Mouse (Mus musculus) v-Abl transformed pro-B cells (cell line): ENCODE results near the gene Rnf32.

Source experiments
- in situ Hi-C, 2 experiments: fragments of 400-800 bp; cut with MboI; formaldehyde crosslinking; loops; one replicate each; pipeline ENCODE4 v1.15.1; 2025; ENCODE audit not compliant: unreplicated experiment in 2 of 2

The Rnf32 gene

DNA sequence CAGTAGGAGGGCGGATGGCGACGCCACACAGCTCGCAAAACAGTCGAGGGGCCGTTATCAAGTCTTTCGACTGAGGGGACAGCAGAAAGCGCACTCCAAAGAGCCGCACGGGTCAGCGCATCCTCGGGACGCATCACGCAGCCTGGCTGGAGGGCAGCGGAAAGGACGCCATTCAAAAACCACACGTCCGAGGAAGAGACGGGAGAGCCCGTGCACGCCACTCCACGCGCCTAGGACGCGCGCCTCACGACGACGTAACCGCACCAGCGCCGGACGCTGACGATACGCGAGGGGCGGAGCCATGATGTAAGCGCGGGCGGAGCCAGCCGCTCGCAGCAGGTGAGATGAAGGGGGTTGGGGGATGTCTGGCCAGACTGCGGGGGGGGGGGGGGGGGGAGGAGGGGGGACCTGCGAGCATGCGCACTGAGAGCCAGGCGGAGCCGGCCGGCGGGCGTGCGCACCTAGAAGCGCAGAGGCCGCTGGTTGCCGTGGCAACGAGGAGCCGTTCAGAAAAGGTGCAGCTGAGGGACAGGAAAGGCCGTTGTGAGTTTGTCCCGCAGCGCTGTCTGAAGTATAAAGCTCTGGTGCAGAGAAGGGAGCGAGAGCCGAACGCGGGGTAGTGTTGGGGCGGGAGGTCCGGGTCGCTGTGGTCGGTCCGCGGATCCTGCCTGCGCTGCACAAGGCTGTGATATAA lies at the start of gene Rnf32:
Gene Rnf32, plus strand, starts transcription at position 423 of the 694 bp plus-strand sequence.
- in situ Hi-C loops: no loop called here

DNA sequence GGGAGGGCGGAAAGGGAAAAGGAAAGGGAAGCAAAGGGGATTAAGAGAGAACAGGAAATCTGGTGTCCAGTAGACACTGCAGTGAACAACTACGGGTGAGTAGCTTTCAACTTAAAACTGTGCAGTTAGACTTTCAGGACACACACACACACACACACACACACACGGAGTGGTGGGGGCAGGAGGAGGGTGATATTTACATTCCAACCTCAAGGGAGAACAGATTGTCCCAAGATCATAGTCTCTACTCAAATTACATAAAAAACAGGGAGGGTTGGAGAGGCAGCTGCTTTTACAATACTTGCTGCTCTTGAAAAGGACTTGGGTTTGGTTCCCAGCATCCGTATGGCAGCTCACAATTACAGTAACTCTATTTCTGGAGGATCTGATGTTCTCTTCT lies 45.6 kb upstream of the Rnf32 start:
- in situ Hi-C loops: no loop called here

DNA sequence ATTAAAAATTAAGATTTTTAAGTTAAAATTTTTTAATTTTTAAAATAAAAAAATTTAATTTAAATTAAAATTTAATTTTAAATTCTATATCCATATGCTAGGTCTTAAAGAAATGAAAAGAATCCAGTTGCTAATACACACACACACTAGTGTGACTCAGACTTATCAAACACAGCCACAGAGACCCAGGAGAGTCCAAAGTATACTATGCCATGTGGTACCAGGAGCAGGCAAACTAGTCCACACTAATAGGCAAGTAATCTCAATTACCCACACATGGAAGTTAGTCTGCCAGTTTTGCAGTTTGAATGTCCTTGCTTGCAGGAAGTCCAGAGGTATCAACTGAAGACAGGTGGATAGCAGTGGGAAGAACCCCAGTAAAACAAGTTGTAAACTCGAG lies 35.9 kb upstream of the Rnf32 start:
- in situ Hi-C loops: no loop called here

DNA sequence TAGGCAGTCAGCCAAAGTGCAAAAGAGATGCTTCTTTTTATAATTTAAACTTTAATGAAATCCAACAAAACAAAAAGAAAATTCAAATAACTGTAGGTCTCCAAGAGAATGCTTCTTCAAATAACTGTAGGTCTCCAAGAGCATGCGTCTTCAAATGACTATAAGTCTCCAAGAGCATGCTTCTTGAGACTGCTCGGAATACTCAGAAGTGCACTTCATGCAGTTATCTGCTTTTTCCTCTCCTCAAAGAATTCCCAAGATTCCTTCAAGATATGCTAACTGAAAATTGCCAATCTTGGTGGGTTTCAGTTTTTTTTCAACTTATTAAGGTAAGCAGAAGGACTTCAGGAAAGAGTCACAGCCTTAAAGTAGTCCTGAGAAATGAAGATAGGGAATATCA lies 28.8 kb upstream of the Rnf32 start:
- in situ Hi-C loops: no loop called here

DNA sequence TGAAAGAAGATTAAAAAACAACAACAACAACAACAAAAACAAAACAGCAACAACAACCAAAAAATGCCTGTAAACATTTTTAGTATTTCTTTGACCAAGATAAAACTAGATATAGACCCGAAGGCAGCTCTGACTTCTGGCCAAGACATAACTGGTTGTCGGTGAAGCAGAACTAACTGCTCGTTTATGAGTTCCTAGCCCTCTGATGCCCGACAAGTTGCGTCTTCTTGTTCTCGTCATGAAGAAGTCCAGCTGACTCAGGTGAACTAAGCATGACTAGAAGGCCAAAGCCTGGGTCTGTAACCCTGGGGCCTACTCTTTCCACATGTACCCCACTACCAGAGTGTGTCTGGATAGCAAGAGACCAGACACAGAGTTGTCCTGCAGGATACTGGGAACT lies 25.6 kb upstream of the Rnf32 start:
- in situ Hi-C loops: no loop called here

DNA sequence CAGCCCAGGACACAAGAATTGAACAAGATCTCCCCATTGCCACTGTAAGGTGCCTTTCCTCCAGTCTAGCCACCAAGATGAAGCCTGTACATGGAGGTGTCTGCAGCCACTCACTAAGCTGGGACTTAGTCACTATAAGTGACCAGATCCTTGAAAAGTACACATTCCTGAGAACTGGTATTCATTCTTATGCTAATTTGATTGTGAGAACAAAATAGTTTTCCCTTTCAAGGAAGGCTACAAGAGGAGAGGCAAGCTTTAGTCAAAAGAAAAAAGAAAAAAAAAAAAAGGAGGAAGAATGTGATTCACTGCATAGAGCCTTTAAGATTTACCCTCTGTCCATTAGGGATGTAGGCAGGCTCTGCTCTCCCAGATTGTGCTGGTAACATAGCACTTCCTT lies 24.6 kb upstream of the Rnf32 start:
- in situ Hi-C loops: no loop called here

DNA sequence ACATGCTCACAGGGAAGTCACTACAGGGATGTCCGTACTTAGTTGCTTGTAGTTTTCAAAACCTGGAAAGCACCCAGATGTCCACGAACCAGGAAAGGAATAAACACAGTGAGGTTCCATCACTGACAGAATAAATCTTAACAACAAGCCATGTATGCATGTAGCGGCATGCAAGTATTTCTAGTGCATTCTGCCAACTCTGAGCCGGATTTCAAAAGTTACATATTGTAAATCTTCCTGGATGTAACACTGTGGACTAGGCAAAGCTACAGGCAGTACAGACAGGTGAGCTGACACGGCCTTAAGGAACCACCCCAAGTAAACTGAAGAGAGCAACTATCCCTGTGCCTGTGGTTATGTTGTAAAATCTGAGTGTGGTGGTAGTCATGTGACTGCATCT lies 9.0 kb upstream of the Rnf32 start:
- in situ Hi-C loops: no loop called here

DNA sequence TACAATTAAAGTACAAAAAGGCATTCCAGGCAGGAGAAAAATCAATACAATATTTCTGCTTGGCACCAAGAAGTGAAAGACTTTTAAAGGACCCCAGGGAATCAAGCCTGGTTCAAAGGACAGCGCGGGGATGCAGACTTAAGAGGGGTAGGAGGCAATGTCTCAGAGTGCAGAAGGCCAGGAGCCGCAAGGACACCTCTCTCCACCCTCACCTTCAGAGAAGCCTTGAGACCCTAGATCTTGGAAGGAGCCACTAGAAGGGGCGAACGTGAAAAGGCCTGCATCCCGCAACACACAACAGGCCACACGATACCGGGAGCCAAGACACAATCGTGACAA lies 592 bp upstream of the Rnf32 start:
- in situ Hi-C loops: no loop called here

DNA sequence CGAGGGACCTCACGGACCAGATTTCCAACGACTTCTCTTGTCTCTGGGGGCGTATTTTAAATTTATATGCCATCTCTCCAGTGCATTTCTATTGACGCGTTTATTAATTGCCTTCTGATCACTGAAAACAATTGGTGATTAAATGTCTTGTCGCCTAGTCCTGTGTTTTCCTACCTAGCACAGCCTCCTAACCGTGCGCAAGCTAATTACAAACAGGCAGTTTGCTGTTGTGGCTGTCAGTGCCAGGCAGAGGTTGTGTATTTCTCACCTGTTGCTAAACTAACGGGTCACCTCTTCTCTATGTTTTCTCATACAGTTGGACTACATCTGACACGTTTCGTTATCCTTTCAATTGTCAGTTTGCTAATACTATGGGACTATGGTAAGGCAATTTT lies 469 bp downstream of the Rnf32 start:
- in situ Hi-C loops: no loop called here

DNA sequence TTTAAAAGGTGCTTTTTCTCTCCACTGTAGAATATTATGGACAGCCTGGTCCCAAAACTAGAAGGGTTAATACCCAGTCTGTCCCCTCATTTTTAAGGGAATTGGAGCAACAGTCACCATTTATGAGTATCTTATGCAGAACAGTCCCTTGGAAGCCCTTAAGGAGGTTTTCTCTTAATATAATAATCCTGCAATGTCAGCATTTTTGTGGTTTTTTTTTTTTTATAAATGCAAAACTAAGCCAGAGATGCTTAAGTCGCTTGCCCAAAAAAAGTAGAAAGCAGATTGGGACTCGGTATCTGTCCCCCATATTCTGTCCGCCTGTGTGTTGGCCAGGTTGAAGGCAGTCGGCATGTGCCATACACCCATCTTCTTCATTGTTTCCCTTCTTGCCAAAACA lies 1.4 kb downstream of the Rnf32 start:
- in situ Hi-C loops: no loop called here

DNA sequence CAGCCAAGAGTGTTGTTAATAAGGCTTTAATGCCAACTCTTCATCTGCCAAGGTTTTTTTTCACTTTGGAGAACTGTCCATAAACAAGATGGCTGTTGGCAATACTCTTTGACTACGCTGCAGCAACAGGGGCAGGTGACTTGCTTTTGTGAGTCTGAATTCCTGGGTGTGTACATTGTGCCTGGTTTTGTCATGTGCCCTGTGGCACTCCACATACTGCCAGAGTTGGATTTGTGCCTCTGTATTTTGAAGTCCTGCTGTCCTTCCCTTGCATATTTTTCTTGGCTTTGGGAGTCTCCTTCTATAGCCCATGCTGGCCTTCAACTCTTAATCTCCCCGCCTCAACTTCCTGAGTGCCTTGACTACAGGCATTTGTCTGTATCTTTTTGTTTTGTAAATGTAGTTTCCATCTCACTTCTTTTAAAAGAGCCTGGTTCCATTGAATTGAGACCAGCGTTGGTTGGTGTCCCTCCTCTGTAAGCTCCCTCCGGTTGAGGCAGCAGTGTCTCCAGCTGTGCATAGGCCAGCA lies 3.2 kb downstream of the Rnf32 start:
- in situ Hi-C loops: no loop called here

DNA sequence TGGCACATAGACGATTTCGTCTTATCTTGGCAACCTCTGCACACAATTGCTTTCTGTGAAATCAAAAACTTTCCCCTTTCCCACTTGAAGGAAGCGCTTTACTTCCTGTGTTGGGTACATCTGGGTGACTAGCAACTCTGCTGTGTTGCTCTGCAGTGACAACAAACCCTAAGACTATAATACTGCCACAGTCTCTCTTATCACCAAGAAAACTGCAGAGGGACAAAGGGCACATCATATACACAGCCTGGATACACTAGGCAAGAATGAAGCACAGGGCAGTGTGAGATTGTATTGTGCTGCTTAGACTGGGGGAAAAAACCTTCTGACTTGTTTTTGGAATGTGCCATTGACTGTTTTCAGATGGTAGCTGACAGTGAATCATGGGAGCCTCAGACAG lies 4.1 kb downstream of the Rnf32 start:
- in situ Hi-C loops: no loop called here

DNA sequence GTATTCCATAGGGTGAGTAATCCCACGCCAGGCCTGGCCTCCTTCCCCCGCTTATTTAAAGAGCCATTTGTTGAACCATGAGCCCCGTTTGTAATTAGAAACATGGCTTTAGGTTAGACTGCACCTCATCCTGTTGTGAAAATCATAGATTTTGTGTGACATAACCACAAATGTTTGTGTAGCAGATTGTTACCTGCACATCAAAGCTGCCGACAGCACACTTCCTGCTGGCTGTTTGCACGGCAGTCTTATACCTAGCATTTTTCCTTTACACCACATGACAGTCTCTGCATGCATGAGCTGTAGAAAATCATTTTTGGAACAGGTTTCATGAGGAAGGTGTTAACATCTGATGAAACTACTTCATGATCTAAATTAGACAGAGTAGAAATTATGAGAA lies 9.9 kb downstream of the Rnf32 start:
- in situ Hi-C loops: no loop called here

DNA sequence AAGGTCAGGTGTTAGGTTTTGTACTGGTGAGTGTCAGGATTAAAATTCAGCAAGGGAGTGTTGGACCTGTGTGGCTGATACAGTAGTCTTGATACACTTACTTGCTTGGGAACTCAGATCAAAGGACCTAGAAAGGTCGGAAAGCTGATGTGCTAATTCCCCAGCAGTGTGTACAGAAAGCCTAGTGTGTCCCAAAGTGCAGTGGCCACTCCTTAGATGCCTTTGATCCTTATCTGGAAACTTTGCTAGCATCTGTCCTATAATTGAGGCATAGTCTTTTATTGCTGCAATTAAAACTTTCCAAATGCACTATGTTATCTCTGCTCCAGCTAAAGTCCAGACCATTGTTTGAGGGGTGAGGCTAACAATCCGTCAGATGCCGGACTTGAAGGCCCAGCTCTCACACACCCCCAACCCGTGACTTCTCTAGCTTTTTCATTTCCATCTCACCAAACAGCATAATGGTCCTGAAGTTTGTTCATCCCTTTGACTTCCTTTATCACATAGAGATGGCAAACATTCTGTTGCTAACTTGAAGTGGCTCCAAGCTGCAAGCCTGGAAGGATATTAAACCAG lies 16.3 kb downstream of the Rnf32 start:
- in situ Hi-C loops: no loop called here

DNA sequence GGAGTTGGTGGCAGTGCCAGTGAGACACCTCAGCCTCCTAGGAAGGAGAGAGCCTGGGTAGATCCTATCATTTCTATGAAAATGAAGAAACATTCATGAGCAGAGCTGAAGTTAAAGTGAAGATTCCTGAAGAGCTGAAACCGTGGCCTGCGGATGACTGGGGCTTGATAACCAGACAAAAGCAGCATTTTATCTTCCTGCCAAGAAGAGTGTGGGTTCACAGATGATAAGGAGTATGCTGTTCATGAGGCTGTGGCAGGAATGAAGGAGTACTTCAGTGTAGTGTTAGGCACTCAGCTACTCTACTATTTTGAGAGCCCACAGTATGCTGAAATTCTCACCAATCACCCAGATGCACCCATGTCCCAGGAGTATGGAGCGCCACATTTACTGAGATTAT lies 22.2 kb downstream of the Rnf32 start:
- in situ Hi-C loops: no loop called here

DNA sequence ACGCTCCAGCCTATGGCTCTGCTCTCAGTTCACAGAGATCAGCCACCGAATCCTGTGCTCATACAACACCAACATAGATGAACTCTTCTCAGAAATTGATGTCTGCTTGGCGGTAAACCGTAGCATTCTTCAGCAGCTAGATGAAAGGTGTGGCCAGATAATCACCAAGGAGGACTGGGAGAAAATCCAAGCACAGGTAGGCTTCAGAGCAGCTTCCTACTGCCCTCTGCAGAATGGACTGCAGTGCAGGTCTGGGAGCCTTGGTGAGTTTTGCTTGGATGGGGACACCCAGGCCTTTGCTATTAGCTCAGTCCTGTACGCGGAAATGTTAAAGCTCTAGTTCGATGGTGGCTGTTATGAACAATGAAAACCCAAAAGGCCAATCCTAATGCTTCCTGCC lies 28.3 kb downstream of the Rnf32 start:
- in situ Hi-C loops: no loop called here

DNA sequence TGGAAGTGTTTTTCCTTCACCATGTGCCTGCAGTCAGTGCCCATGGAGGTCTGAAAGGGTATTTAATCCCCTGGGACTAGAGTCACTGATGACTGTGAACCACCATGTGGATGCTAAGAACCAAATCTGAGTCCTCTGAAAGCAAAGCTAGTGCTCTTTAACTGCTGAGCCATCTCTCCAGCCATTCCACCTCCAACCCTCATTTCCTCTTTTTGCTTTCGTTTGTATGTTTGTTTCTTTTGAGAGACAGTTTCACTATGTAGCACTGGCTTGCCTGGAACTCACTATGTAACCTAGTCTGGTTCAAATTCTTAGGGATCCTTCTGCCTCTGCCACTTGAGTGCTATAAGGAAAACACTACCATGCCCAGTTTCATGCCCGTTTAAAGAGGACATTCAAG lies 34.7 kb downstream of the Rnf32 start:
- in situ Hi-C loops: no loop called here

DNA sequence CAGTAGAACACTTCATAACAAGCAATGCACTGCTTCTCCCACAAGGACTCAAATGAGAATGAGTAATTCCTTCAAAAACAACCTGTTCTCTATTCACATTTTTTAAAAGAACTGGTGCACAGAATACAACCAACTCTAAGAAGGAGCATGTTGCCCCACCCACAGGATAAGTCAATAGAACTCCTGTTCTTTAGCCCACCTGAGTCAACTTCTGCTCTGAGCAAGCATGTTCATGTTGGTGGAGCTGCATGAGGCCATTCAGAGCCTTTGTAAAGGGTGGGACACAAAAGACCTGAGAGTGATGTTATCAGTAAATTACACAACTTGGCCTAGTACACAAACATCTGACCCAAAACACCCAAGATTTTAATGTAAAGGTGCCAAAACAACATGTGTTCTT lies 42.6 kb downstream of the Rnf32 start:
- in situ Hi-C loops: no loop called here

DNA sequence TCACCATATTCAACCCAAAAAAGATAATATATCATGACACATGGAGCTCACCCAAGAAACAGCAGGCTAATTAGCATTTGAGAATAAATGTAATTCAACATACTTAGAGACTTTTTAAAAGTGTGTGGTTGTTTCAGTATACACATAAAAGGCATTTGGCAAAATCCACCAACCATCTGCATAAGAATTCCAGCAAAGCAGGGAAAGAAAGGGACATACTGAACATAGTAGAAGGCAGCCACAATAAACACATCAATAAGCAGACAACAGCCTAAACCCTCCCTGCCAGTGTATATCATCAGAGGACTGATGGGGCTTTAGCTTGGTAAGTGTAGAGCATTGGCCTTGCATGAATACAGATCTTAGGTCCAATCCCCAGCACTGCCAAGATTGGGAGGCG lies 49.0 kb downstream of the Rnf32 start:
- in situ Hi-C loops: no loop called here

DNA sequence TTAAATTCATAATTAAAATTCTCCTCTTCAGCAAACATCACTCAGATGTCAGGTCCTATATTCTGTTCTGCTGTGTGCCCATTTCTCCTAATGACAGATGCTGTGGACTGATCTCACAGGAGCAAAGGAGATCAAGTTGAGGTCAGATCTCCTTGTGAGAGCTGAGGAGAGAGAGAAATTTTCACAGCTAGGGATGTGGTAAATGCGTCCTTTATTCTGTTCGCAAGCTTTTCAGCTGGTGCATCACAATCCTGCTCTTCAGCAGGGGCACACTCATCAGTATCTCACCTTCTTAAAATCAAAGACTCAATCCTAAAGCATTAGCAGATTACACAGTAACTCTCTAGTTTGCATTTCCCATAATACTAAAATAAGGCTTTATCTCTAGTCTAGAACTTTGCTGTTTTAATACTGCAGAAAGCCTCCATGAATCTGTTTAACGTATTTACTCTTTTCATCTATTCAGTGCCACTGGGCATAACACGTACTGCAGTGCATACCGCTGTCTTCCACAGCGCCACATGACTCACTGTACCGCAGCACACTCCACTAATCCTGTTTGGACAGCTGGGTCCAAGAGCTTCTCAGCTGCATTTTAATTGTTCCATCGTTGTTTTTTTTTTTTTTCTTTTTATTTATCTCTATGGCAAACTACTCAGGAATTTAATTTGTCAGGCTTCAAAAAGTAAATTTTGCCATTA lies 55.2 kb downstream of the Rnf32 start:
- in situ Hi-C loops: no loop called here

DNA sequence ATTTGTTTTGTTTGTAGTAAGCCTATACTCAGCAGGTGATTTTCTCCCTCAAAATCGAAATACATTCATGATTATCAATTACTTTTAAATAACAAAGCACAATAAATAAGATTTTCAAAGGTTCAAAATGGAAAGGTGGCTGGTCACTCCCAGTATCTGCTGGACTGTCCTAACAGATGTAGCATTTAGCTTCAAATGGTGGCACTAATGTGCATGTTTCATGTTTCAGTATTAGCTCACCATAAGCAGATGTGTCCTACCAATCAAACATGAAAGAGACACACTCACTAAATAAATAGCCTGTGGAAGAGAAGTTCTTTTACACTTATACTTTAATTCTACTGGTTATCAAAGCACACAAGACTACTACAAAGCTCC lies 55.7 kb downstream of the Rnf32 start:
- in situ Hi-C loops: no loop called here

DNA sequence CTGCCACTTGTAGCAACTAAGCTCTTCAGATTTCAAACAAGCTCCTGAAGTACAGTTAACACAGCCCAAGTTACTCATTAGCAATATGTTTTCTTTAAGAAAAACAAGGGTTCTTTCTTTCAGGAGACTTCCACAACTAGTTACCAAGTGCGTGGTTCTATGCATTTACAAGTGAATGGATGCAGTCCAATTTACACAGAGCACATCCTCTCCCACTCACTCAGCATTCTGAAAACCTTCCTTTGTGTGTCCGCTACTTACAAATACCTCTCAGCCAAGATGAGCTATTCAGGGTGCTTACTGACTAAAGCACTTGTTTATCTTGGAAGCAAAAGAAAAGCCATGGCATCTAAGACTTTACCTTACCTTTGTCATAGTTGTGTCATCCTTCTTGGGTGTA lies 58.1 kb downstream of the Rnf32 start:
- in situ Hi-C loops: no loop called here
